Mouse (Mus musculus): ENCODE measurements around the gene Tcf20.

Tcf20 gene

DNA sequence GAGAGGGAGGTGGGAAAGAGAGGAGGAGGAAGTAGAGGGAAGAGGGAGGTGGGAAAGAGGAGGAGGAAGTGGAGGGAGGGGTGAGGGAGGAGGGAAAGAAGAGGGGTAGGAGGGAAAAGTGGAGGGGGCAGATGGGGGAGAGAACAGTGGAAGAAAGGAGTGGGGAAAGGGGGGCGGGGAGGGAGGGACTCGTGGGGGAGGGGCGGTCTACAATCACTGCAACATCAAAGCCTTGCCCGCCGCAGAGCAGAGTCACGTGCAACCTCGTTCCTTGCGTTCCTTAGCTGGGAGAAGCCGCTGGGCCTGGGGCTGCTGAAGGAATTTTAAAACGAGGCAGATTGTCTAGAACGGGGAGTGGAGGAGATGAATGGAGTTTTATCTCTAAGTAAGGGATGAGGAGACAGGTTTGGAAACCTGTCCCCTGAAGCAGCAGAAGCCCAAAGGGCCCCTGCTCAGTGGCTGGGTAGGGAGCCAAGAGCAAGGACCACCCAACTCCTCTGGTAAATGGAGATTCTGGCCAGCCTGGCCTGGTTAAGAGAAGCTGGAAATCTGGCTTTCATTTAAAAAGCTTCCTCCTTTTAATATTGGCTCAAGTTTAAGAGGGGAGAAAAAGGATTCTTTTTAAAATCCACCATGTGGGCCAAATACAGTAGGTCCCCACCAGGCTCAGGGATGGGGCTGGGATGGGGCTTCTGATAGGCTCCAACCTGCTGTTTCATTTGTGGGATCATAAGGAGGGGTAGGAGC lies 62.8 kb downstream of the Tcf20 start:
- no peak for DNase-seq (ENCODE audit: low read depth, low spot score)

DNA sequence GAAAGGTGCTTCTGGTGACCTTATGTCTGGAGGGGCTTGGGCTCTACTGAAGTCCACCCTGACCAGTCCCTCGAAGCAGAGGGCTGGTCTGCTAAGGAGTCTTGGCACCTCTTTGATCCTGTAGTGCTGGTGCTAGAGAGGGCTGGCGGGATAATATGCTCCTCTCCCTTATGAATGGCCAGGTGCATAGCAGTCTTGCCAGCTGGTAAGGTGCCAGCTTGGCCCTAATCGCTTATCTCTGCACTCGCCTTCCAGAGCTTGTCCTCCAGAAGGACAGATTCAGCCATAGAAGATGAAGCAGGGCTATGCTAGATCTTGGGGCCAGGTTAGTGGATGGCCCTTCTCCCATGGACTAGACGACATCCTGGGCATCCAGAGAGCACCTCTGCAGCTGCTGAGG lies 64.1 kb downstream of the Tcf20 start:
- DNase-seq (ENCODE audit: low read depth, low spot score): no peak

DNA sequence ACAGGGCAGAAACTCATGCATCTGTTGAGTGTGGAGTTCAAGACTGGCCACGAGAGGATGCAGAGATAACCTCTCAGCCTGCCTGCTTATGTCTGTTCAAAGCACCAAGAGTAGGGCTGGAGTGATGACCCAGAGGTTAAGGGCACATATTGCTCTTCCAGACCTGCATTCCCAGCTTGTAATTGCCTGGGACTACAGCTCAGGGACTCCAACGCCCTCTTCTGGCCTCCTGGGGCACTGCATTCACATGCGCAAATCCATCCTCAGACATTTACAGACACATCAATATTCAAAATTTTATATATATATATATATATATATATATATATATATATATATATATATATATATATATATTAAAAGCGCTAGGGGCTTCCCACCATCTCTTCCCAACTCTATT lies 64.9 kb downstream of the Tcf20 start:
- DNase-seq (ENCODE audit: low read depth, low spot score): no peak

DNA sequence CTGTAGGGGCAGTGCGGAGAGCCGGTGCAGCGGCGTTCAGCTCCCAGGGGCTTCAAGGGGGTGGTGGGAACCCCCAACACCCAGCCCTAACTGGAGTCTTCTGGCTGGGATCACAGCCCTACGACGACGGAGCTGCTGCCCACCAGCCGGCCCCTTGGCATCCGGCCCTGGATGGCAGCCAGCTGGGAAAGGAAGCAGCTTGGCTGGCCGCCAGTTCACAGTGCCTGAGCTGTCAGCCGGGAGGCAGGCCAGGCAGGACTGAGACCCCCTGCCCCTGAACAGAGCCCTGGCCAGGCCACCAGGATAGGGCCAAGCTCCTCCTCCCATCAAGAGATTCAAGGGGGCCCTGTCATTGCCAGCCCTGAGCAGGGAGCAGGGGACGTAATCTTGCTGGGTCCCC lies 65.6 kb downstream of the Tcf20 start:
- no peak for DNase-seq (ENCODE audit: low read depth, low spot score)

DNA sequence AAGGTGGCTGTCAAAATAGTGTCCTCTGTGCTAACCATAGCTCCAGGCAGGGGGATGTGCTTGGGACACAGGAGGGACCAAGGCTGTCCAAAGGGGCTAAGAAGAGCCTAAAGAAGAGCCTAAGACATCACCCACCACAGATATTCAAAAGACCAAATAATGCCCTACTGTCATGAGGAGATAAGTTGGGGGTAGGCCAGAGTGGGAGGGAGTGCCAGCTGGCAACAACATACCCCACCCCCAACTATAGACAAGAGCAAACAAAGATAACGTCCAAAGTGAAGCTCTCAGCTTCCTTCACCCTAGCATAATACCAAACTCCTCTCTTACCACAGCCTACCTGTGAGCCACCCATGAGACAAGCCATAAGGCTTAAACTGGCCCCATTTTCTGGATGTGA lies 66.1 kb downstream of the Tcf20 start:
- no peak for DNase-seq (ENCODE audit: low read depth, low spot score)

DNA sequence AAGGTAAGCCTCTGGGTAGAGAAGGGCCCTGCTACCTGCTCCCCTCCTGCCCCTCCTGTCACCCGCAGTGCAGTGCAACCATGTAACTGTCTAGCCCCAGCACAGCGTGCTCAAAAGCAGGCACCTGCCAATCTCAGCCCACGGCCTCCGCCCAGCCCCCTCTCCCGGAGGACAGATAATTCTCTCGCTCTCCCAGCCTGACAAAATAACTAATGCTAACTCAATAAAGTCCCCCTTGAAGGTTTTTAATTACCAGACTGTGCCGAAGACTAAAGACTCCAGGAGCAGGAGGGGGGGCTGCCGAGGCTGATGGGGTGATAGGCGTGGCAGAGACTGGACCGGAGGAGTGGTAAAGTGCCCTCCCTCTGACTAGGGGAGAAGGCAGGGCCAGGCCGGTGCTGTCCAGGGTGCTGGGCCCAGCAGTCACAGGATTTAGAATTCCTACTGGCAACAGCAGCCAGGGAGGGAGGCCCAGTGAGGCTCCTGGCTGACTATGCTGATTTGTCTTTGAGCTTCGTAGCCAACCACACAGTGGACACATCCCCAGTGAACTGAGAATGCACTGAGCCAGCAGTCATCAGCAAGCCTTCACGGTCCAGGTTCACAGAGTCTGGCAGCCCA lies 66.7 kb downstream of the Tcf20 start:
- DNase-seq (ENCODE audit: low read depth, low spot score): no peak

DNA sequence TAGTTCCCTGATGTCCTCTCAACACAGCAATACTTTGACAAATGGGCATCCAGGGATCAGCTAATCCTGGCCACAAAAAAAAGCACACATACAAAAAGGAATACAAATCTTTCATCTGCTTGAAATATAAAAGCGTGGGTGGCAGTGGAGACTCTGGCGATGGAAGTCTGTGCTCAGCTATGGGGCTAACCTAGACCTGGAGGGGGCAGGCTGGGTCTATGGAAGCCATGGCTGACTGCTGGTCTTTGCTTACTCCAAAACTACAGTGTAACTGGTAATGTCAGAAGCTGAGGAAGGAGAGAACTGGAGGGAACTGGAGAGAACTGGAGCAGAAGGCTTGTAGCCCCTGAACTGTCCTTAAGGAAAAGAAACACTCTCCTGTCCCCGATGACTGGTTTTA lies 69.7 kb downstream of the Tcf20 start:
- DNase-seq (ENCODE audit: low read depth, low spot score): no peak

DNA sequence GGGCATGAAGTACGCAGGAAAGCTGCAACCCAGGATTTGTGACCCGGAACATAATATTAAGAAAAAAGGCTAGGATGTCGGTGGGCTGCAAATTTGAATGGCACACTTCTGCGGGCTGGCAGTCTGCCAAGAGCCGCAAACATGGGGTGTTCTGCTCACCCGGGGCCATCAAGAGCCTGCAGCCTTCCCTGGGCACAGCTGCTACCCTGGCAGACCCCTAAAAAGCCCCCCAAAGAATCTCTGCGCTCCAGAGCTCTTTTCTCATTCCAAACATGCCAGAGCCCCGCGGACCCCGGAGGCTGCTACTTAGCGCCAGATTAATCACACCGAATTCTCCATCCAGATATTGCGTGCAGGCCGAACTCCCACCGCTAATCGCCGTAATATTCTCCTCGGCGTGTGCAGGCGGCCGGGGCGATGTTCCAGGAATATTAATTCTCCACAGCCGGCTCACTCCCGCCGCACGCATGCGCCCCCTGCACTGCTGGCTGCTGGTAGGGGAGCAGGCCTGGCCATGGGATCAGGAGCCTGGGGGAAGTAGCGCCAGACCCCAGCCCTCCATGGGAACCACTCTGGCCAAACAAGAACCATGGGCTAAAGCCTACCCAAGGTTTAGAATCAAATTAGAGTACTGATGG lies 70.3 kb downstream of the Tcf20 start:
- no peak for DNase-seq (ENCODE audit: low read depth, low spot score)

DNA sequence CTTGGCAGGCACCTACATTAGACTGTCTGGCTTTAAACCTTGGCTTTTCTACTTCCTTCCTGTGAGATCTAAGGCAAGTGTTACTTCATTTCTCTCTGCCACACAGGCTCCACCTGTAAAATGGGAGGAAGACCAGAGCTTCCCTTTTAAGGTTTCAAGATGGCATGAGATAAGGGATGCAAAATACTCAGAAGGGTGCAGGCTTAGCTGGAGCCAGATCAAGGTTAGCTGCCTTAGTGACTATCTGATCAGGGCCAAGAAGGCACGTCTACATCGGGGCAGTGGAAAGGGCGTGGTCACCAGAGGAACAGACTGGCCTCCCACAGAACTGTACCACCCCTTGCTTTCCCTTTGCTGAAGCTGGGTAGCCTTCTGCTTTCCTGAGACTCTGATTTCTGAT lies 73.2 kb downstream of the Tcf20 start:
- DNase-seq (ENCODE audit: low read depth, low spot score): no peak

DNA sequence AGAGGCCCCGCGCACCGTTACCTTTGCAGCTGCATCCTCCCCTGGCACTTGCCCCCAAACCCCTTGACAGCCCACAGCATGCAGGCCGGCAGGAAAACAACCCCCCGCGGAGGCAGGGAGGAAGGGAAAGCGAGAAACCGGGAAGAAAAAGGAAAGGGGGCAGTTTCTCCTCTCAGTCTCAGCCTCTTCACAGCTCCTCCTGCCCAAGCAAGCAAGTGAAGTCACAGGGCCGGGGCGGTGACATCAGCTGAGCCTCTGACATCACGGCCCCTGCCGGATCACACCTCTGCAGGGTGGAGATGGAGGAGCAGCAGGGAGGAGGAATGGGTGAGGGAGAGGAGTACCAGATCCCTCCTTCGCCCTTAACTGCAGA lies 75.7 kb downstream of the Tcf20 start:
- no peak for DNase-seq (ENCODE audit: low read depth, low spot score)

DNA sequence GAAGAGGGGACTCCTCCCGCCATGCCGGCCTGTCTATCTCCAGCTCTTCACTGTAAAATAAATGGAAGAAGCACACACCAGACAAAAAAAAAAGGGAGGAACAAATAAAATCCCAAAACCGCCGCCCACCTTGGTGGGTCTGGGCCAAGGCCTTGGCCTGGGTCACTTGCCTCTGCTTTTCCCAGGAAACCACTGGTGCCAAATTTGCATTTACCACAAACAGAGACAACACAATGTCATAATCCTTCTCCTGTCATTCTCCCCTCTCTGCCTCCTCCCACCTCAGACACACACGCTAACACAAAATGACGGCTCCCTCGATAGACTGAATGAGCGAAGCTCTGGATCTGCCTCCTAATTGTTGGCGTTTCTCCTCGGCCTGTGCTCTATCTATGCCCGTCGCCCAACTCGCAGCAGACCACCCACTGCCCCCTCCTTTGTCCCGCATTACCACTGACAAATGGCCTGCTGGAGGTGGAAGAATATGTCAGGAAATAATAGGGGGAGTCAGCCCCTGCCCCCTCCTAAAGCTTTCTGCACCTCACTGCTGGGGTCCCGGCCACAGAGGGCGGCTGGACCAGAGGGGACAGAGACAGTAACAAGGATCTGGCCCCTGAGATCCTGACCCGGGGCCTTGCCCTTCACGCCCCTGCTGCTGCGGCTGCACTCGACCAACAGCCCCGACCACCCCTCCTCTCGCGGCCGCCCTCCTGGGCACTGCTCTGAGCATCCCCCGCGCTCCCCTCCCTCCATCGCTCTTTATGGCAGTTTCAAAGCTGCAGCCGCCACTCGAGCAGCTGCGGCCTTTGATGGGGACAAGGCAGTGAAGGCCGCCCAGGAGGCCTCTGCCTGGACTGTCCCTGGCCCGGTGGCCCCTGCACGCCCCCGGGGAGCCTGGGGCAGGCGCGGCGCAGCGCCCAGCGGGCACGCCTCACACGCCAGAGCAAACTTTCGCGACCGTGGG lies 76.4 kb downstream of the Tcf20 start:
- DNase-seq (ENCODE audit: low read depth, low spot score): no peak

DNA sequence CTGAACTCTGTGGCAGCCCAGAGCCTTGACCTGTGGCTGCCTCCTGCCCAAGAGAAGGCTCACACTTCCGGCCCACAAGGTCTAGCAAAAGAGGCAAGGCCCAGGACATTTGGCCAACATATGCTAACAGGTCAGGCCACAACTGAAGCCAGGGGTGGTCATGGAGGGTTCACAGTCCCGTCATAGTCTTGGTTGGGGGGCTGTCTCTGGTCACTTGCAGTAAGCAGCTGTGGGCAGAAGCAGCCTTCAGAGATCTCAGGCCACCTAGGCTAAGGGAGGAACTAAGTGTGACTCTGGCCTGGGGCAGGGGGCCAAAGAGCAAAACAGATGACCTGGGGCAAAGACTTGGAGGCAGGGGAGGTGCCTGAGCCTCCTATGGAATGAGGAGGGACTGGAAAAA lies 77.1 kb downstream of the Tcf20 start:
- DNase-seq (ENCODE audit: low read depth, low spot score): no peak

DNA sequence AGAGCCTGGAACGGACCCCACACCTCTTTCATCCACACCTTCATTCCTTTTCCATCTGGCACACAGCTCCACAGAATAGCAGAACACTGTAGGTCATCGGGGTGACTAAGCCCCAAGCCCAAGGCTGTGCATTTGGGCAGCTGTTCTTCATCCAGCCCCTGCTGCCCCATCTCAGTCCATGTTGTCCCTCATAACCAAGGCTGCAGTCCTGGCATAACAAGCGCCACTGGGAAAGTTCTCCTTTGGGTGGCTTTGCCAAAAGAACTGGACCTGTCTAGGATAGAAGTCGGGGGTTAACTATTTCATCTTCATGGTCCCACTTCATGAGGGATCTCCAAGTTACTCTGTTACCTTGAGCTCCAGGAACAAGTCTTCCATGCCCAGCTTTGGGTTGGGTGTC lies 77.9 kb downstream of the Tcf20 start:
- no peak for DNase-seq (ENCODE audit: low read depth, low spot score)

DNA sequence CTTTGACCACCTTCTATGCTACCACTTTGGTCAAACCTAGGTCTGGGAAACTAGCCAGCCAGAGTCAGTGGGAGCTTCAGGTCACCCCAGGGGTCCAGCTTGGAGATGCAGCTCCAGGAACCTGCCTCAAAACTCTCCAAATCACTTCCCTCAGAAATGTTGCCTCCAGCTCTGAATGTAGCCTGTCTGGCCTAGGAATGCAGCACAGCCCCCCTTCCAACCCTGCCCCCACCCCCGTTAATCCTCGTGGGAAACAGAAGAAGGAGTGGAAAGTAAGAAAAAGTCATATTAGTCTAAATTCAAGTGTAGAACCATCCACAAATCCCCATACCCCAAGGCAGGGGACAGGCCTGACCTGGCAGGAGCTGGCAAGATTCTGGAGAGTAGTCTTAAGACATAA lies 79.2 kb downstream of the Tcf20 start:
- no peak for DNase-seq (ENCODE audit: low read depth, low spot score)

DNA sequence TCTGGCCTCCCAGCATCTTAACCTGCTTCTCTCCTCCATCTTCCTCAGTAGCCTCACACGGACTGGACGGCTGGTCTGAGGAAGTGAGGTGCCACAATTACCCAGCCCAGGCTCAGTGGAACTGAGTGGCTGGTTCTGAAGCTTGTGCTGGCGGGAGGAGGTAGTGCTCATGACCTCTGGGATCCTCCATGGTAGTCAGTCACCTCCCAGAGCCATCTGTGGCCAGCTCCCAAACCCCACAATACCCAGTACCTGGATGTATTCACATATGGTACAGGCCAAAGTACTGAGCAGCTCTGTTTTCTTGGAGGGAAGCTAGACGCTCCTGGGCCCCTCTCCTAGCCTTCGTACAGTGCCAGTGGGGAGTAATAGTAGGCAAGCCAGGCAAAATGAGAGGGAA lies 80.4 kb downstream of the Tcf20 start:
- DNase-seq (ENCODE audit: low read depth, low spot score): no peak

DNA sequence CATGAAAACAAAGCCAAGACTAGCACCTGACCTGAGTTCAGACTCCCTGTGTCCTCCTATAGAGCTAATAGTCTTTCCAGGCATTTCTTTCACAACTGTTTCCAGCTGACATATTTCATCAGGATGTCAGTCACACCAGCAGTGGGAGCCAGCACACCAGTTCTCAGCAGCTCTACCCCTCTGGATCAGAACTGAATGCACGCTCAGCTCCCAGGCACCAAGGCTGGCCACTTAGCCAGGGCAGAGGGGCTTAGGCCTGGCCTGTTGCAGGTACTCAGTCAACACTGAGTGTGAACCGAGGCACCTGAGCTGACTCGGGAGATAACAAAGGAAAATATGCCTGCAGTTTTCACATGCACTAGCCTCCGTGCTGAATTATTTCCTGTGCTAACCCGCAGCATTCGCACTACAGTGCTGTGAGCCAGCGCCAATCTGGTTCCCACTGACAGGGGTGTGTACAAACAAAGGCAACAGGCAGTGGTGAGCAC lies 81.1 kb downstream of the Tcf20 start:
- no peak for DNase-seq (ENCODE audit: low read depth, low spot score)

DNA sequence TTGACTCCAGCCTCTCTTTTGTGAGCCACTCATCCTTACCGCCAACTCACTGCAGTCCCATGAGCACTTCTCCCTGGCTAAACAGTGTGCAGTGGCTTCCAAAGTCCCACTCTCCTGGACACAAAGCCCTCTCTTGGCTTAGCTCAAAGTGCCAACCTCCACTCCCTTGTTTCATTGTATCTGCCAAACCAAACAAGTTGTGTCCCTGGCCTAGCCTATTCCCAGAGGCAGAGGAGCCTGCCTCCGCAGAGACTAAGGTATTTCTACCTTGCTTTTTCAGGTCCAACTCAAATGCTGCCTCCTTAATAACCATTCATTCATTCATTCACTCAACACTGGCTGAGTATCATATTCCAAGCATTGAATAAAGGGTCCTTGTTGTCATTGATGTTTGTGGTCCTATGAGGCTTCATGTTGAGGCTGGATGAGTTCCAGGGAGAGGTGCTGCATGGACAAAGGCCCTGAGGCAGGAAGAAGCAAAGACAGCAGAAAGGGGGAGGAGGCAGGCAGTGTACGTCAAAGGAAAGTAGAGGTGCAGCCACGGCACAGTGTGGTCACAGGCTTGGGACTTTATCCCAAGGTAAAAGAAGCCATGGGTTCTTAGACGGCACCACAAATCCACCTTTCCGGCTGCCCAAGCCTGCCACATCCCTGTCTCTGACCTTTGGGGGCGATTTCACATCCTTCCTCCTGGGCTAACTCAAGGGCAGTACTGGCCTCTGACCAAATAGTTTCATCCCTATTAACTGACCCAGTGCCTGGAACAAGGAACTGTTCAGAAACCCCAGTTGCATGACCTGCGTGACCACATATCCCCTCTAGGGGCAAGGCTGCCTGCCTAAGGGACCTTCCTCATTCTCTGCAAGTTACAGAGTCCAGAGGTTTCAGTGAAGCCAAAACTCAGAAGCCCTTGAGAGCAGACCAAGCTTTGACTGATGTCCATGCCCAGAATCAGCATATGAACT lies 82.0 kb downstream of the Tcf20 start:
- DNase-seq (ENCODE audit: low read depth, low spot score): no peak

DNA sequence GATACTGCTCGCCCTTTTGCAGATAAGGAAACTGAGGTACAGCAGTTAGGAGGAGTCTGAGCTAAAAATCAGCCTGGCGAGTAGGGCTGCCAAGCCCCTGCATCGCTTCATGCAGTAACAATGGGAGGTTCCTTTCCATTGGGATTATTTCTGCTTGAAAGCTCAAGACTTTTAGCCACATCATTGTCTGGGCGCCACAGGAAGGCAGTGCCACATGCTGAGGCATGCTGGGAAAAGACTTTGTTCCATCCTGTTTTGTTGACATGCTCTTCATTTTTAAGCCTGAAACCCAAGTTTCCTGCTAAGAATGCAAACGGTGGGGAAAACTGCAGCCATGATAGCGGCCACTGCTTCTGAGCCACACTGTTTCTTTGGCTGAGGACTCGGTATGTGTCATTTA lies 83.1 kb downstream of the Tcf20 start:
- DNase-seq (ENCODE audit: low read depth, low spot score): no peak

DNA sequence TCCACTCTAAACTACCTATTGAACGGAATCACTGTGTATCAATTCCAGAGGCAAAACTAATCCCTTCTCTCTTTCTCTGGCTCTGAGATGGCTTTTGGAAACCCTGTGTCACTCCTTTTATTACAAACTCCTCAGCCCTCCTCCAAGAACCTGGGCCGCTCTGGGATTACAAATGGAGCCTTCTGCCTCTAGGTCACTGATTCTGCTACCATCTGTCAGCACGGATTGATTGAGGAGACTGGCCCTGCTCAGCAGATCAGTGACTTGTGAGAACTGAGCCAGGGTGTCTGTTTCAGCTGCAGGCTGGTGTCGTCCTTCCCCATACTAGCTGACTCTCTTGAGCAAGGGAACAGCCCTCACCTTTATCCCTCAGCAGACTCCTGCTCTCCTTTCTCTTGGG lies 85.2 kb downstream of the Tcf20 start:
- no peak for DNase-seq (ENCODE audit: low read depth, low spot score)

DNA sequence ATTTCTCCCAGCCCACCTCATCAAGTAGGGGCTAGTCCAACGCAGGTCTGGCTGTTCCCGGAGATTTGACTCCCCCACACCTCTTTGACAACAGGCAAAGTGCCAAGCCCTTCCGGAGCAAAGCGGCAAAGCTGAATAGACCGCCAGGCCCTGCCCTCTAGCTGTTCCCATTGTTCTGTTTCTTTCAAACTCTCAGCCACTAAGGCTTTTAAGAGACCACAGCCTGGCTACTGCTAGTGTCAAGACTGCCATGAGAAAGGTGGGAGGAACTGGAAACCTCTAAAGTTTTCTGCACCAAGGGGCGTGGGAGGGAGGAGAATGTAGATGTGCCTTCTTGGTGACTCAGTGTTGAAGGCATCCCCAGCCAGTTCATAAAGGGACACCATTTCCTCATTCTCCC lies 86.4 kb downstream of the Tcf20 start:
- DNase-seq (ENCODE audit: low read depth, low spot score): no peak

DNA sequence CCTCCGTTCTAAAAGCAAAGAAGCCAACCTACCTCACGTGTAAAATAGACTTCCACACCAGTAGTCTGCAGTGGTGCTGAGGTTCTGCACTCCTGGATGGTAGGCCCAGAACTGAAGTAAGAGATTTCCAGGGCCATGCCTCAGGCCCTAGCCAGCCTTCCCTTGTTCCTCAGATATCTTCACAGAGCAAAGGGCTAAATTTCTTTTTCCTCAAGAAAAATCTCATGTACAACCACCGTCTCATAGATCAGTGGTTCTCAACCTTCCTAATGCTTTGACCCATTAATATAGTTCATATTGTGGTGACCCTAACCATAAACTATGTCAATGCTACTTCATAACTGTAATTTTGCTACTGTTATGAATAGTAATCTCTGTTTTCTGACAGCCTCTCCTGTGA lies 87.3 kb downstream of the Tcf20 start:
- DNase-seq (ENCODE audit: low read depth, low spot score): no peak
